Mouse (Mus musculus) splenic B cell, adult 2 months (primary cell): ENCODE results near the gene Ahr.
A peak's percentile ranks its signal among the peaks of the same experiment; 100 is the strongest.

Experiments
- DNase-seq: peaks from one replicate; pipeline ENCODE4 v3.0.0-alpha.2; 2011; ENCODE audit warnings: low read depth, low spot score
- H3K27me3 ChIP-seq: 2 replicates; pipeline ENCODE4 v1.6.1; 2012; ENCODE audit warnings: mild to moderate bottlenecking, low read length, moderate library complexity, mixed read lengths; ENCODE audit not compliant: control insufficient read depth, poor library complexity, insufficient read depth, severe bottlenecking
- H3K36me3 ChIP-seq: 2 replicates; pipeline ENCODE4 v1.6.1; 2012; ENCODE audit warnings: mild to moderate bottlenecking, low read length, moderate library complexity, mixed read lengths; ENCODE audit not compliant: control insufficient read depth, poor library complexity, insufficient read depth, severe bottlenecking

The Ahr gene

DNA sequence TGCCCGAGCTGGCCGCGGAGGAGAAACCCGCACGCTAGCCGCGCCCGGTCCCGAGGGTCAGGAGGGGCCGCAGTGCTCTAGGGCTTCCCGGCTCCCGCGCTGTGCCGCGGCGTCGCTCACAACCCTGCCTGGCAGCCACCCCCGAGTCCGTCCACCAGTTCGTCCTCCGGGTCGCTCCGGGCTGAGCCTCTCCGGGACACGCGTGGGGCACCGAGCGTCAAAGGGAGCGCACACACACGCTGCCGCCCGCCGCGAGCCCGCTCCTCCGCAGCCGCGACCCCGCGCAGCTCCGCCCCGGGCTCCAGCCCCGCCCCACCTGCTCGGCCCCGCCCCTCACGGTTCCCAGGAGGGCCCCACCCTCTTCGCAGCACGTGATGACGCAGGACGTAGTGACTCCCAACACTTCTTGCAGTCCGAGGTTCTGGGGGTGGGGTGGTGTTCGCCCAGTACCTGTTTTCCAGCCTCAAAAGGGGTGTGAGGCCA is at the start of gene Ahr:
Gene Ahr (minus strand): TSS at position 285 of the 483 bp plus-strand sequence.
- Histone ChIP-seq H3K36me3 (0 out of 2 replicates have a peak, but pooled peaks cover 3% of the 10 kb centered on the region), H3K27me3 (no peaks in the 10 kb centered on the region)
- DNase-seq: peak; percentile 74

DNA sequence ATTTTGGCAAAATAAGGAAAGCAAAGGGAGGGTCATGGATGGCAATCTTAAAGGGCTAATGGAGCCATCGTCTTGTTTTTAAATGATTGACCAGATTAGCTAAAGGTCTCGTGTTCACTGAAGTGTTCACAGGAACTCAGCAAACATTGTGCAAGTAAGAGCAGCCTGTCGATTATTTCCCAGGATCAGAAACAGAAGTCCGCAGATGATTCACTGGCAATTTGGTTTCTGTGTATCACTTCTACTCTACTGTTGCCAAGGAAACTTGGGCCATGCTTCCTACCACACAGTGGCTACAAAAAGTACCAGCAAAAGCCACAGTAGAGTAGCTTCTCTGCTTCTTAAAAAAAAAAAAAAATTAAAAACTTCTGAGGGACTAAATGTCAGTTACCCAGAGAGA is 44.0 kb upstream of the Ahr start:
- no peak for DNase-seq
- H3K36me3 ChIP-seq: no peaks in the 10 kb centered on the region
- no peaks in the 10 kb centered on the region; the same call in 1 of the 2 replicates for H3K27me3 ChIP-seq

GRCm38 (mm10) chr12:35576107-35576506 is 41.3 kb upstream of the Ahr start:
- no peaks in the 10 kb centered on the region for H3K36me3 ChIP-seq
- DNase-seq: no peak
- no peaks in the 10 kb centered on the region for H3K27me3 ChIP-seq

DNA sequence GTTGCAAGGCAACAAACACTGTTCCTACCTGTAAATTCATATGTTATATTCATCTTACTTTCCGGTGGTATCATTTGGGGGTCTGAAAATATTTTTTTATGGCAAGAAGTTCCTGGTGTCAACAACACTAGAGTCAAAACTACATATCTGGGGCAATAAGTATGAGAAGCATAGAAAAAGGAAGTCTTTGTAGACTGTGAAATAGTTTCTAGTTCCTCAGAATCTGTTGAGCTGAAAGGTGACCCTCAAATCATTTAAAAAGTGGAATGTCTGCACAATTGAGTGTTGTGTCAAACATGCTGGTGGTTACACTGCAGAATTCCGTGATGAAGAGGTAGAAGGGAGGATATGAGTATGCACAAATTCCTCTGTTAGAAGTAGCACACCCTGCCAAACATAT is 38.9 kb upstream of the Ahr start:
- DNase-seq: no peak
- H3K36me3 ChIP-seq: no peaks in the 10 kb centered on the region
- H3K27me3 ChIP-seq: no peaks in the 10 kb centered on the region

- DNase-seq: no peak
- no peaks in the 10 kb centered on the region for H3K27me3 ChIP-seq
- H3K36me3 ChIP-seq: no peaks in the 10 kb centered on the region
These were observed 28.0 kb upstream of the Ahr start for GRCm38 (mm10) chr12:35562826-35563225.

DNA sequence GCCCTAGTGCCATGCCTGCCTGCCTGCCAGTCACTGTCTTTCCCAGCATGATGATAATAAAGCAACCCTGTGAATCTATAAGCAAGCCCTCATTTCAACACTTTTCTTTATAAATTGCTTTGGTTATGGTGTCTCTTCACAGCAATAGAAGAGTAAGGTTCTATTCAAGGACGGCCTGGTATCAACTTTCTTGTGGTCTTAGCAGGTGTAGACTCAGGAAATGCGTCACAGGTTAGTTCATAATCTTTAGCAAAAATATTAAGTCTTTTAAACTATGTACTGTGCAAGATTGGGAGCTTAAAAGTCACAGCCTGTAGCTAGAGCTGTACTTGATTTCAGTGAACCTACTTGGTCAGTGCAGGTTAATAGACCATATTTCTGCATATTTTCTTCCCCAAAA is 24.0 kb upstream of the Ahr start:
- Histone ChIP-seq H3K36me3 (no peaks in the 10 kb centered on the region), H3K27me3 (no peaks in the 10 kb centered on the region)
- no peak for DNase-seq

- DNase-seq: no peak
- no peaks in the 10 kb centered on the region; the same call in 1 of the 2 replicates for H3K36me3 ChIP-seq
- H3K27me3 ChIP-seq: no peaks in the 10 kb centered on the region
These were observed 21.1 kb upstream of the Ahr start for GRCm38 (mm10) chr12:35555925-35556324.

DNA sequence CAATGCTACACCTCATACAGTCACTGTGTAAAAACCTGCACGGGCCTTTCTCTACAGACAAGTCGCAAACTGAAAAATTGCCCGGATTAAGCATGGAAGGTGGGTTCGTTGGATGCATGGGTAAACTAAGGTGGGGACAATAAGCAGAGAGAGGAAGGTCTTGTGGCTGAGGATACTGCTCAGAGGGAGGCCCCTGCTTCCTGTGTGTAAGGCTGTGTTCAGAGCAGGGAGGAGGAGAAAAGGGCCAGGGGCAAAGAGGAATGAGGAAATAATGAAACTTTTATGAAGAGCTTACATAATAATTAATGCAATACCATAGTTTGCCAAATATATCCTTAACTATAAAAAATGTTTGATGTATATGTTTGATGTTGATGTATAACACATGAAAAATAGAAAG is 19.5 kb upstream of the Ahr start:
- DNase-seq: no peak
- H3K36me3 ChIP-seq: no peaks in the 10 kb centered on the region; the same call in 1 of the 2 replicates
- no peaks in the 10 kb centered on the region for H3K27me3 ChIP-seq

- H3K36me3 ChIP-seq: no peaks in the 10 kb centered on the region; the same call in 1 of the 2 replicates
- DNase-seq: peak; percentile 56
- 0 out of 2 replicates have a peak, but pooled peaks cover 2% of the 10 kb centered on the region for H3K27me3 ChIP-seq
These were observed 18.3 kb upstream of the Ahr start for GRCm38 (mm10) chr12:35553174-35553573.

DNA sequence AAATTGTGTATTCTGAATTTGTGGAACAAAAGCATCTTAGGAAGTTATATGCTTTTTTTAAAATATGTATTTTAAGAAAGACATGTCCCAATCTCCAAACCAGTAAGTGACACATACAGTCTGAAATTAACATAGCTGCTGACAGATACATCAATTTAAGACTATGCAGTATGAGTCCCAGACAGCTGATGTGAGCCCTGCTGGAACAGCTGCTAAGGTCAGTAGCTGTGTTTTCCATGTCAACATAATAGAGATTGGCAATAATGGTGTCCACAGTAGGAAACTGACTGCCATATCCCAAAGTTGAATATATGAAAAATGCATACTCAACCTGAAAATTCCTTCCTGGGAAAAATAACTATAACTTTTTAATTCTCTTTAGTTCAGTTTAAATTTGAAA is 15.5 kb upstream of the Ahr start:
- Histone ChIP-seq H3K27me3 (0 out of 2 replicates have a peak, but pooled peaks cover 2% of the 10 kb centered on the region), H3K36me3 (no peaks in the 10 kb centered on the region; the same call in 1 of the 2 replicates)
- DNase-seq: no peak

DNA sequence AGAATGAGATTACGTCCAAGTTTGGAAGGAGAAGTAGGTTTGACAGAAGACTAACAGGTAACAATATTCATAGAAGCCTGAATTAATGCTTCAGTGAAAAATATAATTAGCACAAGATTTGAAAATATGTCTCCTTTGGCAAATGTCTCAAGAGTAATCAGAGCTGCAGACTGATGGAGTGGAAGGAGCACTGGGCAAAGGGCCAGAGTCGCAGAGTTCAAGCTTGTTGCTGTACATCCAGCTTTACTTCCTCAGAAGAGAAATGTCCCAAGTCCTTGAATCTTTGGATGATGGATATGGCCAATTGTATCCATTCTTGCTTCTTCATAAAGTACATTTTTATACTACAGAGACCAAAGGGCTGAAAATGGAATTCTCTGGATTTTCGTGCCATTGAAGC is 8.0 kb upstream of the Ahr start:
- Histone ChIP-seq H3K27me3 (no peaks in the 10 kb centered on the region), H3K36me3 (no peaks in the 10 kb centered on the region)
- DNase-seq: no peak

- Histone ChIP-seq H3K27me3 (no peaks in the 10 kb centered on the region), H3K36me3 (no peaks in the 10 kb centered on the region)
- no peak for DNase-seq
These were observed 4.0 kb upstream of the Ahr start for GRCm38 (mm10) chr12:35538843-35539242.

- no peaks in the 10 kb centered on the region for H3K27me3 ChIP-seq
- DNase-seq: peak; percentile 53
- 0 out of 2 replicates have a peak, but pooled peaks cover 3% of the 10 kb centered on the region for H3K36me3 ChIP-seq
These were observed 604 bp downstream of the Ahr start for GRCm38 (mm10) chr12:35534114-35534753.

DNA sequence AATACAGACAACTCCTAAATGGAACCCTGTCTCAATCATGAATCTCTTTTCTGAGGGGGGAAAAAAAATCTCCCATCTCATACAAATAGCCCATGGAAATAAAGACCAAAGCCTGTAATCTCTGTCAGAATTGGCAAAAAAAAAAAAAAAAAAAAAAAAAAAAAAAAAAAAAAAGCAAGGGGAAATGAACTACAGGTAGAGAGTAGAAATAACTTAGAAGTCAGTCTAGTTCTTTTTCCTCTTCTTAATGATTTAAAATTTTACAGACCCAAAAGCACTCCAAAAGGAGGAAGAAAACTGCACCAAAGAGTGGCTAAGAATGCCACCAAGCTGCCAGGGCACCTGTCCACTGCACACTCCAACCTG is 1.1 kb downstream of the Ahr start:
- DNase-seq: no peak
- Histone ChIP-seq H3K27me3 (no peaks in the 10 kb centered on the region), H3K36me3 (0 out of 2 replicates have a peak, but pooled peaks cover 3% of the 10 kb centered on the region)

GRCm38 (mm10) chr12:35533133-35533532 is 1.7 kb downstream of the Ahr start:
- no peak for DNase-seq
- Histone ChIP-seq H3K36me3 (0 out of 2 replicates have a peak, but pooled peaks cover 3% of the 10 kb centered on the region), H3K27me3 (no peaks in the 10 kb centered on the region)

DNA sequence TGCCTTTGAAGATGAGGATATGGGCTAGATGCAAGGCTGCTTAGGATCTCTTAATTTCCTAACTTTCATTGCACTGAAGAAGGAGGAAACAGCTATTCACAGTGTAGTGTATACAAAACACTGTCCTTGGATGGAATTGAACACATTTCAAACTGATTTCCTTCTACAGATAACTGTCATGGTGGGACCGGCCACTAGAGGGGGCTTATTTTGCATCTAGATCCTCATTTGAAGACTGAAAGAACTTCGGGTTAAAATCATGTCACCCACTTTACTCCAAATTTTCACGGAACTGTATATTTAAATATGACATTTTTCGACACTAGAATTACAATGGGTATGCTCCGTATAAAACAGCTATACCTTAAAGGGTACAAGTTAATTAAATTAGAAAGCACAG is 2.7 kb downstream of the Ahr start:
- Histone ChIP-seq H3K27me3 (no peaks in the 10 kb centered on the region), H3K36me3 (0 out of 2 replicates have a peak, but pooled peaks cover 3% of the 10 kb centered on the region)
- peak; percentile 84 for DNase-seq
